14 mouse cellular contexts compared by ENCODE assay signal in the genomic region with DNA sequence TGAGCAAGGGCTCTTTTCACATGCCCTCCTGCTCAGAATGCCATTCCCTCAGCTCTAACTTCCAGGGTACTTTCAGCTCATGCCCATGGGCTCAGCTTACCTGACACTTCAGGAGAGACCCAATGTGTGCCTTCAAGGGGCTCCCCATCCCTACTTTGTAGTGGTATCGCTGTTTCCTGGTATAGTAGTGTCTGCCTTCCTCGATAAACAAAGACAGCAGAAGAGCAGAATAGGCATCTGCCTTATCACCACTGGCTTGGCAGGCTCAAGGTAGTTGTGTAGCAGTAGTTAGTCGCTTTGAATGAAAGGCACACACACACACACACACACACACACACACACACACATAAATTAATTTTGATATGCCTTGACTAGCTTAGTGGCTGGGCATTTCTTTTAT.
"Had no signal": no experiment of that assay in that cellular context is flagged by ENCODE, and none has a peak within 500 bp of the region (broad histone marks: within the 10 kb centered on the region; RNA-seq: fewer than 3 reads in every experiment).

No protein-coding gene starts in this region.

- H3K27me3 ChIP-seq: limb, embryonic 12.5 days; lung, embryonic 15.5 days; midbrain, embryonic 12.5 days; neural tube, embryonic 15.5 days had no signal

- H3K4me2 ChIP-seq: limb, embryonic 12.5 days; lung, embryonic 15.5 days; midbrain, embryonic 12.5 days; neural tube, embryonic 15.5 days had no signal

- H3K4me3 ChIP-seq: limb, embryonic 12.5 days; lung, embryonic 15.5 days; megakaryocyte, embryonic 14.5 days; midbrain, embryonic 12.5 days; neural tube, embryonic 15.5 days had no signal

- H3K9ac ChIP-seq: limb, embryonic 12.5 days; lung, embryonic 15.5 days; midbrain, embryonic 12.5 days; neural tube, embryonic 15.5 days had no signal

- H3K9me3 ChIP-seq: lung, embryonic 15.5 days; megakaryocyte, embryonic 14.5 days; neural tube, embryonic 15.5 days had no signal

- H3K4me1 ChIP-seq: limb, embryonic 12.5 days; lung, embryonic 15.5 days; midbrain, embryonic 12.5 days; neural tube, embryonic 15.5 days had no signal

- H3K36me3 ChIP-seq: limb, embryonic 12.5 days; lung, embryonic 15.5 days; midbrain, embryonic 12.5 days; neural tube, embryonic 15.5 days had no signal

- DNase-seq: kidney, adult 11 months; kidney, adult 9 months; kidney, postnatal 36 days; layer of hippocampus, adult 9-11 months; lung, postnatal 14 days; right cerebral cortex, adult 18-20 months; thymus, adult 18-20 months had no signal

- H3K27ac ChIP-seq: kidney, postnatal 0 days; limb, embryonic 12.5 days; lung, embryonic 15.5 days; macrophage; midbrain, embryonic 12.5 days; neural tube, embryonic 15.5 days had no signal
